Mouse (Mus musculus): Measurements from ENCODE around the gene Dohh.

Dohh gene

GRCm38 (mm10) chr10:81418216-81419070 lies 34.2 kb downstream of the Dohh start:
- DNase-seq (ENCODE audit: low spot score): no peak

GRCm38 (mm10) chr10:81419111-81419928 lies 35.1 kb downstream of the Dohh start:
- DNase-seq (ENCODE audit: low spot score): no peak

GRCm38 (mm10) chr10:81420191-81420767 lies 36.1 kb downstream of the Dohh start:
- DNase-seq (ENCODE audit: low spot score): no peak

GRCm38 (mm10) chr10:81421041-81421796 lies 37.0 kb downstream of the Dohh start:
- no peak for DNase-seq (ENCODE audit: low spot score)

GRCm38 (mm10) chr10:81421797-81422100 lies 37.5 kb downstream of the Dohh start:
- no peak for DNase-seq (ENCODE audit: low spot score)

- DNase-seq (ENCODE audit: low spot score): no peak
These were observed 38.0 kb downstream of the Dohh start for GRCm38 (mm10) chr10:81422191-81422590.

GRCm38 (mm10) chr10:81422661-81423217 lies 38.5 kb downstream of the Dohh start:
- DNase-seq (ENCODE audit: low spot score): peak; percentile 5

- peak; percentile 7 for DNase-seq (ENCODE audit: low spot score)
These were observed 39.4 kb downstream of the Dohh start for GRCm38 (mm10) chr10:81423476-81424245.

GRCm38 (mm10) chr10:81424246-81425051 lies 40.2 kb downstream of the Dohh start:
- DNase-seq (ENCODE audit: low spot score): peak; percentile 73

GRCm38 (mm10) chr10:81425236-81425850 lies 41.1 kb downstream of the Dohh start:
- peak; percentile 76 for DNase-seq (ENCODE audit: low spot score)

- peak; percentile 20 for DNase-seq (ENCODE audit: low spot score)
These were observed 41.9 kb downstream of the Dohh start for GRCm38 (mm10) chr10:81426081-81426671.

GRCm38 (mm10) chr10:81426897-81427296 lies 42.7 kb downstream of the Dohh start:
- peak; percentile 66 for DNase-seq (ENCODE audit: low spot score)

GRCm38 (mm10) chr10:81427327-81427726 lies 43.1 kb downstream of the Dohh start:
- no peak for DNase-seq (ENCODE audit: low spot score)

GRCm38 (mm10) chr10:81427804-81428506 lies 43.7 kb downstream of the Dohh start:
- DNase-seq (ENCODE audit: low spot score): no peak

GRCm38 (mm10) chr10:81428507-81428870 lies 44.3 kb downstream of the Dohh start:
- no peak for DNase-seq (ENCODE audit: low spot score)

GRCm38 (mm10) chr10:81429092-81429491 lies 44.9 kb downstream of the Dohh start:
- no peak for DNase-seq (ENCODE audit: low spot score)

- DNase-seq (ENCODE audit: low spot score): peak; percentile 69
These were observed 45.4 kb downstream of the Dohh start for GRCm38 (mm10) chr10:81429605-81430061.

GRCm38 (mm10) chr10:81430141-81430830 lies 46.1 kb downstream of the Dohh start:
- peak; percentile 79 for DNase-seq (ENCODE audit: low spot score)

All from MN1 (cell line).